Mouse (Mus musculus): ENCODE results near the gene Gpr150.

Gene Gpr150
- long read RNA-seq, experiment 1: 0 reads
- long read RNA-seq, experiment 2: 0 reads

DNA sequence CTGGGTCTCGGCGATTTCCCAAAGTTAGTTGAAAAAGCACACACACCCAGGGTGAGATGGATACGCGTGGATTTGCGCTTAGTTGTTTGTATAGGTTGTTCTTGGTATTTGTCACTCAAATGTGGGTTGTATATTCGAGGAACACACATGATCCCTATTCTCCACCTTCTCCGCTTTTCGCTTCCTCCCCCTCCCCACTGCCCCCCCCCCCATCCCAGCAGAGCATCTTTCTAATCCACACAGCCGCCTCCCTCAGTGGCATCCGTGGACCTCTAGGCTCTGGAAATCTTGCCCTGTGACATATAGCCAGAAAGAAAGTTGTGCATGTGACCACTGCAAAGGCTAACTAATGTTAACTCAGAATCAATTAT, at the start of gene Gpr150:
Gpr150 (minus strand) TSS at position 101 of the 371 bp plus-strand sequence.
- intact Hi-C loops (cut with DNase I): no loop called here

DNA sequence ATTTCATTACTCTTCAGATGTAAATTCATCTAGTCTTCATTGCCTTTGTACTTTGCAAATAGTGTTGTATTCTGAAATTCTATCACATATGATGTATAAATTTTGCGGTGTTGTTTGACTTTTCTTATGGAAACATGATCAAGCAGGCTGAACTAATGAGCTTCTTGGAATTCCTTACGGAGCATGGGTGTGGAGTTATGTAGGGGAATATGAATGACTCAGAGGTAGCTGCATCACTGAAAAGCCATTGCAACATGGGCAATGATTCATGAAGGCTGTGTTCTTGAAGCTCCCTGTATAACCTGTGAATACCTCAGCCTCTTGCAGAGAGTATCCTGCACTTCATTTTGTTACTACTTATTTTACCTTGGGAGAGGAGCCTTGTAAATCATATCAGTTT, 45.2 kb upstream of the Gpr150 start:
- intact Hi-C loops (cut with DNase I): no loop called here

DNA sequence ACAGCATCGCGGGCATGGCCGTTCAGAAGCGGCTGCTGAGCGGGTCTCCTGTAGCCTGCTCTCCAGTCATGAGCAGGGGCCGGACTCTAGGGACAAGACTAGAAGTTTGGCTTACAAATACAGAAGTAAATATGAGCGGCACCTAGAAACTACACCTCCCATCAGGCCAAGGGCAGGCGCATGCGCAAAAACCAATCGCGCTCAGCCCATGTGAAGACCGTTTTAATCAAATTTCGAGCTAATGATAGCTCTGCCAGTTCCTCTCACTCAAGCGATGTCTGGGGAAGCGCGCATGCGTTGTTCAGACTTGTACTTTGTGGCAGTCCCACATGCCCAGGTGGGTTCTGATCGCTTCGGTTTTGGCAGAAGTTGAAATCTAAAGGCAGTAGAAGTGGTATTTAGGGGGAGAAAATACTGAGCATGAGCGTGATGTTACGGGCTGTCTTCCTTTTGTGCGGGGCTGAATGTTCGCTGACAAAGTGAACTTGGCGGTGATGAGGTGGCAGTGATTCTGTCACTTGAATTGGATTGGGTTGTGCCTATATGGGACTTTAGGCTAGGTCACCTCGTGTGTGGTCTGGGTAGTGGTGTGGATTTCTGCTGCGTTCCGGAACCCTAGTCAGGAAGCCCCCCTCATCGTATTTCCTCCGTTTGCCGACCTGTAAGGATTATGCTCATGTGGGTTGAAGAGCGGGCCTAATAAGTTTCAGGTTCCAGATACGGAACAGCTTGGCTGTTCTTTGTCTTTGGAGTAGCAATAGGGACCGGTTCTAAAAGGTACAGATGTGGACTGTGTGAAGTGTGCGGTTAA, 41.9 kb upstream of the Gpr150 start, which contains the start of the genes Arsk and Ttc37:
Arsk (minus strand) TSS at position 168 of the 811 bp plus-strand sequence.
Ttc37 (plus strand) TSS at position 242 of the 811 bp plus-strand sequence.
- intact Hi-C loops (cut with DNase I): loop anchor here (5.0 kb wide), 1 partner anchor 81 kb away; the partner anchor contains the start of gene Rfesd

DNA sequence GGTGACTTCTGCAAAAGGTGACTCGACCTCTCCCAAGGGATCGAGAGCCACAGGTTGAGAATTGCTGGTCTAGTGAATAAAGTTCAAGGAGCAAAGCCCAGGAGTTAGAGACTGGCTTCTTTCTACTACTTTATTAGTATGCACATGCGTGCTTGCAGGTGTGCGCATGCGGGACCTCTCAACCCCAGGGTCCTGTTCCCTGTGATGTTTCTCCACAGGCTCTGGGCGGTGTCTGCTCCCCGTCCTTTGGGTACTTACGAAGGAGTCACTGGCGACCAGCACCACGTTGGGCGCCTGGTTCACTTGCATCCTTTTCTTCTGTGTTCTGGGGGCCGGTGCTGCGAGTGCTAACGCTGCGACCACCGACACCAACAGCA, 41.3 kb upstream of the Gpr150 start:
- intact Hi-C loops (cut with DNase I): loop anchor here (5.0 kb wide), 1 partner anchor 81 kb away; the partner anchor contains the start of gene Rfesd

DNA sequence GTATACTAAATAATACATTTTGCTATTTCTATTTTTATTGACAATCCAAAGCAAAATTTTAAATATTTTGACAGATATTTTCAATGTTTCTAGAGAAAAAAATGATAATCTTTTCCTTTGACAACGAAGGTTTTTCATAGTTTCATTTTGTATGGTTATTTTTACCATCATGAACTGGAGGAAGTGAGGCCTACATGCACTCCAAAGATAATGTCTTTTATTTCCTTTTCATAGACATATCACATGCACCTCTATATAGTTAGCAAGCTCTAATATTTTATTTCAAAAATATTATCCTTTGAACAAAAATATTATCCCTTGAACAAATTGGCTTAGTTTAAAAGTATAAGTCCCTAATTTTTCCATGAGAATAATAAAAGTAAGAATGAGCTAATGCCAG, 17.5 kb upstream of the Gpr150 start:
- intact Hi-C loops (cut with DNase I): no loop called here

DNA sequence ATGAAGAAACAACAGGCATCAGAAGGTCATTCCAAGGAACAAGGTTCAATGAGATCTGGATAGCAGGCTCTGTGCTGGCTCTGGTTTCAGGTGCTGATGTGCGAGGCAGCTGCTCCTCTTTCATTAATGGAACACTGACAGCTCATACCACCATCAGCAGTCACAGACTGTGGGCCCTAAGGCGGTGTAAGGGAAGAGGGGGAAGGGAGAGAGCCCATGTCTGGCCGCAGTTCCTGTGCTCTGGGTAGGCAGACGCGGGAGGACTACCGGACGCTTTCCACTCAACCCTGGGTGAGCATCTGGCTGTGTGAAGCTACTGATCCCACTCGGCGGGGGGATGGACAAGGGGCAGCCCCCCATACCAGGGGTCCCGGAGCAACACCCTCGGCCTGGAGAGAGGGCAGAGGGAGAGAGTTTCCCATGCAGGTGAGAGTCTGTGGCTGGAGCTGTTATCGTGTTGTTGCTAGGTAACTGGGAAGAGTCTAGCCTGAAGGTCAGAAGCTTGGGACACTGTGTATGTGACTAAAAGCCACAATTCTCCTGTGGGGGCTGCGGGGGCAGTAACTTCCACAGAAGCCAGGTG, 7.7 kb upstream of the Gpr150 start:
- intact Hi-C loops (cut with DNase I): no loop called here

DNA sequence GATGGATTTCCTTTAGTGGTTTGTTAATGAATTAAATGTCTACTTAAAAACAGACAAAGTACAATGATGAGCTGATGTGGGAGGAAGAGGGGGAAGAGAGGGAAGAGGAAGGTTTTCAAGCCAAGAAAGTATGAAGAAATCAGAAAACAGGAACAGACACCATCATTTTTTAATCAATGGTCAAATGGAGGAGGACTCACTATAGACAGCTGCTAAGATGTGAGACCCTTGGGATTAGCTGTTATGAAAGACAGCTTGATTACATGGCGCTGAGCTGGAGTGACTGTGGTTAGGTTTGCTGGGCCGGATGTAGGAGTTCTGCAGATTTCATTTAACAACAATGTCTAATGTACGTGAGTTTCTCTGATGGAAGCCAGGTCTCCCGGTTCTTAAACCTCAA, 6.8 kb upstream of the Gpr150 start:
- intact Hi-C loops (cut with DNase I): no loop called here

DNA sequence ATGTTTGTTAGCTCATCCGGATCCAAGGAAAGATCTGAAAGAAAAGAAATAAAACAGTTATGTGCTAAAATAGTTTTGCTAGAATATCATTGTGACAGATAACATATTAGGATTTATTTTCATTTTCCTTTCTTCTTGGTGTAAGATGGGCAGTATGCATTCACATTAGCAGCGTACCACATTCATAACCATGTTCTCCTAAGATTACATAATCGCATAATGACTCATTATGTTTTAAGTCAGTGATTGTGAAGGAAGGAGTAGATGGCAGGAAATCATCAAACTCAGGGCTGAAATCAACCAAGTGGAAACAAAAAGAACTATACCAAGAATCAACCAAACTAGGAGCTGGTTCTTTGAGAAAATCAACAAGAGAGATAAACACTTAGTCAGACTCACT, 5.8 kb upstream of the Gpr150 start:
- intact Hi-C loops (cut with DNase I): no loop called here

DNA sequence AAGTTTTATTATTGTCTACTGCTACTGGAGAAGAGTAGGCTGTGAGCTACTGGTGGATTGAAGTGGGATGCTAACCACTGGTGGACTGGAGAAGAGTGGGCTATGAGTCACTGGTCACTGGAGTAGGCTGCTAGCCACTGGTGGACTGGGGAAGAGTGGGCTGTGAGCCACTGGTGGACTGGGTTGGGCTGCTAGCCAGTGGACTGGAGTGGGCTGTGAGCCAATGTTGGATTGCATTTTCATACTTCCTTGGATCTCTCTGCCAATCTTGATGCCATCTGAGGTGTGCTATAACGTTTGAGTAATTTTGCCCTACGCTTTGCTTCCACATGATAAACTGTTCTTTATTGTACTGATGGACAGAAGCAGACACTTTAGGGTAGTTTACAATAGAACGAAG, 5.3 kb upstream of the Gpr150 start:
- intact Hi-C loops (cut with DNase I): no loop called here

DNA sequence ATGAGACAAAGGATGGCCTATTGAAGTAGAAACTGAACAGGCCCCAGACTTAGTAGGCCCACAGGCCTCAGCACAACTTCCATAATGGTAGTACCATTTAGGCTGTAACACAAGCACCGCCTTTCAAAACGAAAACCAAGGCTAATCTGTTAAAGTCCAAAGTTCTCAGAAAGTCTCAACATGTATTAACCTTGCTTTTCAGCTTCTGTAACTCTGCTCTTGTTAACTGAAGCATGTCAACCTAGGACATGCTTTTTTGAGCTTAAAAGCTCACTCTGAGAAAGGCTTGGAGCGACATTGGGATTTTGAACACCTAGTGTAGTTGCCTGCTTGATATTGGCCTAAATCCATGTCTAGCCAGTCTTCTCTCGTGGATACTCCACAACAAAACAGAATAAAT, 2.8 kb upstream of the Gpr150 start:
- intact Hi-C loops (cut with DNase I): no loop called here

DNA sequence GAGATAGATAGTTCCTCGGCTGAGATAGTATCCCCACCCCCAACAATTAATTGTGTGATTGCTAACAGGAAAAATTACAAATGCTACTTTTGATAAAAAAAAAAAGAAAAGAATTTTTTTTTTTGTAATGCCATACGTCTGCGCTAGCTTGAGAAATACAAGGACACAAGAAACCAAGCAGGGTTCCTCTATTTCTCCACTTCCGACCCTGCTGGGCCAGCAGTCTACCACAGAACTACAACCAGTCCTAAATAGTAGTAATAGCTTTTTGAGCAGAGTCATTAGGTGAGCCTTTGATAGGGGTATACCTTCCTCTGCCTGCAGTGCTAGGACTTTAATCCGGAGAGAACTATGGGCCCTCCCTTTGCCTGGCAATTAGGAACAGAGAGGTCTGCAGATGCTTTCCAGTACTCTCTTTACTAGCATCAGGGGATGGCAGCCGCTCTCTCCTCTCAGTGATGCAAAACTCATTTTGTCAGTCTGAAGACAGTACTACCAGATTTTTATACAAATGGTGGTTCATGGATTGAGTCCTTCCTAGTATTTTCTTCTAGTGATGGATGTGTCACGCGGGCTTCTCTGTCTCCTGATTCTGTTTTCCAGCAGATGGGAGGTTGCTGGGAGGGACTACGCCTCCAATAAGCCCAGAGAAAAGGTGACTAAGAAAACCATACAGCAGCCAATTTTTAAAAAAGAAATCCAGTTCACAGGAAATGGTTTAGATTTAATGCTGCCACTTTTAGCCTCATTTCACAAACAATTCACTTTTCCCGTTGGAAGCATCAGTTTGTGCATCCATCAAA, 672 bp upstream of the Gpr150 start:
- intact Hi-C loops (cut with DNase I): no loop called here

DNA sequence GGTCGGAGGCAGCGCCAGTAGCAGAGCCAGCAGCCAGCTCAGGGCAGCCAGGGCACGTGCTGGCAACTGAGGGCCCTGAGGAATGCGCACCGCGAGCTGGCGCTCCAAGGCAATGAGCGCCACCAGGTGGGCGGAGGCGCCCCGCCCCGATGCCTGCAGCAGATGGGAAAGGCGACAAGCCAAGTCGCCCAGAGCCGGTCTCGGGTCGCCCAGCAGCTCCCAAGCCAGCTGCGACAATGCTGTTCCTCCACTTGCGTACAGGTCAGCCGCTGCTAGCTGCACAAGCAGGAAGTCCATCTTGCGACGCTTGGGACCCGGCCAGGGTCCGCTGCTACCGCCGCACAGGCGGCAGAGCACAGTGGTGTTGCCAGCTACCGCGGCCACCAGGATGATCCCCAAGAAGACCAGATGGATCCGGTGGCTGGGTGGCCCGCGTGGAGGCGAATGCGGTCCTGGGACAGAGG, 503 bp downstream of the Gpr150 start:
- intact Hi-C loops (cut with DNase I): no loop called here

DNA sequence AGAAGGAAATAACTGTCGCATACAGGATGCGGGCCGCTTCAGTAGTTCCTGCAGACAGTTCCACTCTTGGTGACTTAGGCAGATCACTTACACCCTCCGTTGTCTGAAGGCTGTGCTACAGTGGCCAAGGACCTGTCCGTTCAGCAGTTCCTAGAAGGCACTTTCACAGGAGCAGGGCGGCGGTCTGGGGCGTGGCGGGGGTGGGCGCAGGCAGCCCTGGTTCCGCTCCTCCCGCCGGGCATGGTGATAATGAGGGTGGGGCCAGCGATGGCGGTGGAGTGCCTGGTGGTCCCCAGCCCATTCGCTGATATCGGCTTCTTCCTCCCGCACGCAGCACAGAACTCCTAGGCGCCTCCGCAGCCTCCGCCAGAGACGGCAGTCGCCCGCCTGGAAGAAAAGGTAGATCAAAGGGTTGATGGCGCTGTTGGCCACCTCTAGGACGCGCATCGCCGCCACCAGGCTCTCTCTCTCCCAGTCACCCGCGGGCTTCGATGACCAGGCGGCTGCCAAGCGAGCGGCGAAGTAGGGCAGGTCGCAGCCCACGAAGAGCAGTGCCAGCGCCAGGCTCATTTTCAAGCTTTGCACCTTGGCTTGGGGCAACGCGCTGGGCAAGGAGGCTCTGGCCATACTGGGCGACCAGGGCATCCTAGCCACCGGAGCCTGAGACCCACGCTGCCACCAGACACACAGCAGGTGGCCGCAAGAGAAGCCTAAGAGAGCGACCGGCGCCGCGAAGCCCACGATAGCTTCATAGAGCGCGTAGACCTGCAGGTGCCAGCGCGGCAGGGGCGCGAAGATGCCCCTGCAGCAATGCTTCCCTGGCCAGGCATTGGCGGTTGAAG, 1.2 kb downstream of the Gpr150 start:
- intact Hi-C loops (cut with DNase I): no loop called here

DNA sequence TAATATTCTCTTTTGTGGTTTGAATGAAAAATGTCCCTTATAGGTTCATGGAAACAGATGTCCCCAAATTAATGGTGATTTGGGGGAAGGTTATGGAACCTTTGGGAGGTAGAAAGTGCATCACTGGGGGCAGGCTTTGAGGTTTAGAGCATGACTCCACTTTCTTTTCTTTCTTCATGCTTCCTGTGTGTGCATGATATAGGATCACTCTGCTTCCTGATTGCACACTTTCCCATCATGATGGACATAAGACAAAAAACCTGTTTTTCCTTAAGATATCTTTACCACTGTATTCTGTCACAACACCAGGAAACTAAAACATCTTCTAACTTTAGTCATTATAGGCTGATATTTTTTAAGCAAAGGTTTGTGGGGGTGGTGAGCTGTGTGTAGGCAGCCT, 11.8 kb downstream of the Gpr150 start:
- intact Hi-C loops (cut with DNase I): no loop called here

DNA sequence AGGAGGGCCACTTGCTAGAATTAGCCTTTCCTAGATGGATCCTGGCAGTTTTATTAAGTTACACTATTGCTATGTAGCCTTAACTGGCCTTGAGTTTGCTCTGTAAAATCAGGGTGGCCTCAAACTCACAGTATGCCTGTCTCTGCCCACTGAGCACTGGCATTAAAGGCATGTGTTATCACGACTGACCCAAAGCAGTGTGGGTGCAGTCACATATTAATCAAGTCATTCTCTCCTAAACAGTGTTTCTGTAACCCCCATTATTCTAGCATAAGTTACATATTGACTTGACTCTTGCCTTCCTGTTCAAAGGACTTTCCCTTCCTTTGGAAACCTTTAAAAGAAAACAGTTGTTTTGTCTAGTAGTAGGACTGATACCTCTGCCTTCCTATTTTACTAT, 14.3 kb downstream of the Gpr150 start:
- intact Hi-C loops (cut with DNase I): no loop called here

DNA sequence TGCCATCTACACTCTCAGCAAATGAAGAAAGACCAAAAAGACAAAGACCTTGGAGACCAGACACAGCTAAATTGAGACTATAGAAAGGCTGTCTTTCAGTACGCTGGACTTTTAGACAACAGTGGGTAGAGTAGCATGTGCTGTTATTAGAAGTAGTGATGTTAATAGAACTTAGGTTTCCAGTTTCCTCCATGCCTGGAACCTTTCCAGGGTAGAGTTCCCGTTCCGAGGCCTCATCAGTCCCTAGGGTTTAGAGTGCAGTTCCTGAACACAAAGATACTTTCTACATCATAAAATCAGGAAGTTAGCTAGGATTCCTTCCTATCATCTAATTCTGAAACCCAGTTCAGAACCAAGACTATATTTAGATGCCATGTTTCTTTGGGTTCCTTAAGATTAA, 32.2 kb downstream of the Gpr150 start:
- intact Hi-C loops (cut with DNase I): no loop called here

DNA sequence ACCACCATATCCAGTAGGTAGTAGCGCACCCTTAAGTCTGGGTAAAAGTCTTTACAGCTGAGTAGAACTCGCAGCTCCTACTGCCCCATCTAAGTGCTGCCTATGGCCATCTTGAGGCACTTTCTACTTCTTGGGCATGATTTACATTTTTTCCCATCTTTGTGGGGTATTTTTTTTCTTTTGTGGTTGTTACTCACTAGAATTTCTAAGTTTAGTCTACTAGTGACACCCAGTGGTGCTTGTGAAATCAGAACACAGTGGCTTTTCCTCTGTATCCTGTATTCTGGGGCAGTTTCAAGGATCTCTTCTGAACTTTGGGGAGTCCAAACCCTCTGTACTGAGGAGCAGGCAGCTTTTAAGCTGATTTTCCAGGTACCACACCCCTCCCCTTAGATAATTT, 35.0 kb downstream of the Gpr150 start:
- intact Hi-C loops (cut with DNase I): no loop called here

DNA sequence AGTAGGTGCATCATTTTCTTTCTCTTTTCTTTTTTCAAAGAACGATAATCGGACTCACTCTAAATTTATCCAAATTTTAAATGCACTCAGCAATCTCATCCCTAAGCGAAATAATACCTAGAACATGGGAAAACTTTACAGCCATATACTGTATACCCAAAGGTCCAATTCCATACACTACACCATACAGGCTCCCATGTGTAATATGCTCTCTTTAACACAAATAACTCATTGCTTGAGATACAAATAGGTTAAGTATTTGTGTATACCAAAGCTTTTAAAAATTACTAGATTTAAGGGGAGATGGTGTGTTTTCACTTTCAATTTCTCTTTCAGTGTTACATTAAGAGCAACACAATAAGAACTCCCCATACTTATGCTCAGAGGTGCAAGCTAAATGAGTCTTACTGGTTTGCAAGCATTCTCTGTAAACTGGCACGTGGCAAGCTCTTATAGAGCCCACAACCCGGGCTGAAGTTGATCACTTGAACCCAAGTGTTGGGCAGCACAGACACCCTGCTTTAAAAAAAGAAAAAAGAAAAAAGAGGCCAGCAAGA, 37.9 kb downstream of the Gpr150 start:
- intact Hi-C loops (cut with DNase I): loop anchor here (5.0 kb wide), 1 partner anchor 78 kb away; the partner anchor contains the start of genes Arsk and Ttc37

DNA sequence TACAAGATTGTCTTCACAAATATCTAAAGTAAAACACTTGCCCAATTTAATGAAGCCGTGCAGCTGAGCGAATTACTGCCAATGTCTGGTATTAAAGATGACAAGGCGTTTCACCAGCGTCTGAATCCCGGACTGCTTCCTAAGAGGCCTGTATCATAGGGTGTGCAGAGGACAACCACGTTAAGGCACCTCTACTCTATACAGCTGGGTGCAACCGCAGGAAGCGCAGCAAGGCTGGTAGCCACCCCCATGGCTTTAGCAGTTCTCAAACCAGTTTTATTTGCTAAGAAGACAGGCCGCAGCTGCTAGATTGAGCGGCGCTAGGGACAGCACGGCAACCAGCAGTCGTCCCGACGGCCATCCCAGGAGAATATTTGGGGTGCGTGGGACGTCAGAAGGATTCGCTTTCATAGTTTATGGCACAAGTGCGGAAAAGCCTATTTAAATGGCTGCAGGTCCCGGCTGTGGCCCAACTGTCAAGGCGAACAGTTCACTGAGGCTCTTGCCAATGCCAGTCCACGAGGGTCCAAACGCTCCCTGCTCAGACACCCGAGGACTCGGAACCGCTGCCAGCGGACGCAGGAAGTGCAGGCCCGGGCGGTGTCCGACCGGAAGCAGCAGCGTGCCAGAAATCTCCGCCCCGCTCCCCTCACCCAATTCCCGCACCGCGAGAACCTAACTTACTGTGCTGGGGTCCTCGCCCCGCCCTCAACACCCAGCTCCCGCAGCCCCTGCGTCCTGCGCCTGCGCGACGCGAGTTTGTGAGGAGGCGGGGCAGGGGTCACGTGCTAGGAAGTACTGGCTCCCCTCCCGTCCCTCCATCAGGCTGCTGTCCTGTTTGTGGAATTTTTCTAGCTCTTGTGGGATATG, 38.6 kb downstream of the Gpr150 start, which contains the start of gene Rfesd:
Rfesd (minus strand) TSS at position 746 of the 870 bp plus-strand sequence.
- intact Hi-C loops (cut with DNase I): loop anchor here (5.0 kb wide), 1 partner anchor 79 kb away; the partner anchor contains the start of genes Arsk and Ttc37

Data from adrenal gland (tissue).